Mouse (Mus musculus) forebrain, embryonic 13.5 days (tissue): Measurements from ENCODE around the gene Ifnz. TPM values are rescaled to one million over a fixed set of nuclear protein-coding genes. Genes with fewer than 3 reads are reported as not detected.

Source experiments
- polyA plus RNA-seq: library from polyadenylated mRNA; unstranded; fragments of >200 nt; fragmentation: Nextera tagmentation; extraction: Ambion mirVana; gene quantifications from 2 replicates; pipeline ENCODE4 v1.2.1, GENCODE M21; 2015

Gene Ifnz
- polyA plus RNA-seq, 1 experiment from 2014 or later = 0.18 TPM

Other genes with a start within 250 kb of the Ifnz start
- not detected in 2 replicates for gene Ifna15, start 223.9 kb upstream of the Ifnz start, polyA plus RNA-seq
- gene Ifna14, start 210.3 kb upstream of the Ifnz start, polyA plus RNA-seq = not detected in 2 replicates
- gene Ifna9, start 189.7 kb upstream of the Ifnz start, polyA plus RNA-seq = not detected in 2 replicates
- gene Ifna12, start 178.8 kb upstream of the Ifnz start, polyA plus RNA-seq = not detected in 2 replicates
- not detected in 2 replicates for gene C87499, start 147.7 kb upstream of the Ifnz start, polyA plus RNA-seq
- not detected in 2 replicates for gene Ifna13, start 137.7 kb upstream of the Ifnz start, polyA plus RNA-seq
- not detected in 2 replicates for gene Ifna16, start 105.2 kb upstream of the Ifnz start, polyA plus RNA-seq
- gene Ifna2, start 98.2 kb upstream of the Ifnz start, polyA plus RNA-seq = not detected in 2 replicates
- gene Ifnab, start 90.8 kb upstream of the Ifnz start, polyA plus RNA-seq = not detected in 2 replicates
- 1.1 and 2.1 TPM in 2 replicates for gene Gm26566, start 60.3 kb upstream of the Ifnz start, polyA plus RNA-seq
- gene Klhl9, start 59.7 kb upstream of the Ifnz start, polyA plus RNA-seq = 120 and 125 TPM in 2 replicates
- not detected in 2 replicates for gene Gm13271, start 27.3 kb upstream of the Ifnz start, polyA plus RNA-seq
- 0.17 TPM in 1 of 2 replicates, not detected in the other for gene Gm13283, start 22.0 kb upstream of the Ifnz start, polyA plus RNA-seq
- gene Gm13290, start 8.3 kb upstream of the Ifnz start, polyA plus RNA-seq = not detected in 2 replicates
- gene Gm13289, start 5.2 kb upstream of the Ifnz start, polyA plus RNA-seq = not detected in 2 replicates
- gene Gm13272, start 2.3 kb upstream of the Ifnz start, polyA plus RNA-seq = not detected in 2 replicates
- not detected in 2 replicates for gene Gm13276, start 3.6 kb downstream of the Ifnz start, polyA plus RNA-seq
- gene Gm13277, start 6.5 kb downstream of the Ifnz start, polyA plus RNA-seq = not detected in 2 replicates
- gene Gm13278, start 9.4 kb downstream of the Ifnz start, polyA plus RNA-seq = not detected in 2 replicates
- gene Gm13275, start 12.4 kb downstream of the Ifnz start, polyA plus RNA-seq = not detected in 2 replicates
- not detected in 2 replicates for gene Gm13279, start 15.3 kb downstream of the Ifnz start, polyA plus RNA-seq
- gene Gm13285, start 17.5 kb downstream of the Ifnz start, polyA plus RNA-seq = 0.43 TPM in 1 of 2 replicates, not detected in the other
- not detected in 2 replicates for gene Gm13287, start 21.1 kb downstream of the Ifnz start, polyA plus RNA-seq
- not detected in 2 replicates for gene Gm13288, start 23.4 kb downstream of the Ifnz start, polyA plus RNA-seq
- gene Ifna7, start 34.1 kb downstream of the Ifnz start, polyA plus RNA-seq = not detected in 2 replicates
- not detected in 2 replicates for gene Ifna11, start 37.8 kb downstream of the Ifnz start, polyA plus RNA-seq
- gene Ifna6, start 45.3 kb downstream of the Ifnz start, polyA plus RNA-seq = not detected in 2 replicates
- gene Ifna5, start 53.4 kb downstream of the Ifnz start, polyA plus RNA-seq = not detected in 2 replicates
- gene Ifna4, start 59.7 kb downstream of the Ifnz start, polyA plus RNA-seq = not detected in 2 replicates
- not detected in 2 replicates for gene Ifna1, start 68.0 kb downstream of the Ifnz start, polyA plus RNA-seq
- not detected in 2 replicates for gene Ifne, start 98.1 kb downstream of the Ifnz start, polyA plus RNA-seq